Mouse (Mus musculus): ENCODE results near the gene 1700029H14Rik. TPM values are rescaled to one million over a fixed set of nuclear protein-coding genes. Genes with fewer than 3 reads are reported as not detected.

1700029H14Rik gene
- polyA plus RNA-seq, 1 experiment, result 0.11 TPM

DNA sequence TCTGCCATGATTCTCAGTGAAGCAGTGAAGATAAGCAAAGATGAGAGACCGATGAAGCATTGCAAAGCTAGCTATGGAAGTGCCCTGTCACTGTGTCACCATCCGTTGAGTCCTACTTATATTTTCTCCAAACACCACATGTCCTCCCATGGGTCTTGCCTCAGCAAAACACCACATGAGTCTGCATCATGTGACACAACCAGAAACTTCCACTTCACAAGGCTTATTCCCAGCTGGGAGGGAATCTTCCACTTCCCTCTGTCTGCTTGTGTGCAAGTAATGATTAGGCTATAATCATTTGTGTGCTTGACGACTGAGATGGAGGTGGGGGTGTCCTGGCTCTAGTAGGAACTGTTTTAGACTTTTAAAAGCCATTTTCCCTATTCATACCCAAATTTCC is 61.0 kb downstream of the 1700029H14Rik start:
- DNase-seq, result no peak
- no peak for TF ChIP-seq CTCF (IDR thresholded peaks at IDR 0.05; ENCODE audit: insufficient read depth, low read length)
- no peak for TF ChIP-seq POLR2A (IDR thresholded peaks at IDR 0.05; ENCODE audit: borderline replicate concordance, extremely low read depth, low read depth, low read length)
- 84% methylated on average over 3 of the region's 3 CpGs for WGBS
- Histone ChIP-seq H3K4me1 (ENCODE audit: control insufficient read depth, insufficient read depth, low read length) (no peaks in the 10 kb centered on the region), H3K4me3 (replicated peaks; ENCODE audit: extremely low read depth, low read depth, low read length) (no peak overlapping the region)

Other genes with a start within 250 kb of the 1700029H14Rik start
- 17.1 and 28.0 TPM in 2 replicates for gene Tfdp1, start 223.7 kb downstream of the 1700029H14Rik start, polyA plus RNA-seq (2012; rRNA removed)
- gene Atp4b, start 165.6 kb downstream of the 1700029H14Rik start, polyA plus RNA-seq (2012; rRNA removed), result 0.49 TPM in 1 of 2 replicates, not detected in the other
- gene Grk1, start 157.4 kb downstream of the 1700029H14Rik start, polyA plus RNA-seq (2012; rRNA removed), result not detected in 2 replicates
- gene Tmem255b, start 127.3 kb downstream of the 1700029H14Rik start, polyA plus RNA-seq (2012; rRNA removed), result 5.5 and 7.3 TPM in 2 replicates
- gene Gas6, start 68.0 kb downstream of the 1700029H14Rik start, polyA plus RNA-seq (2012; rRNA removed), result 245 and 264 TPM in 2 replicates
- 37.1 and 43.5 TPM in 2 replicates for gene Rasa3, start 115.1 kb upstream of the 1700029H14Rik start, polyA plus RNA-seq (2012; rRNA removed)
- 1.7 and 2.5 TPM in 2 replicates for gene Cfap97d2, start 143.4 kb upstream of the 1700029H14Rik start, polyA plus RNA-seq (2012; rRNA removed)
- gene Cdc16, start 195.2 kb upstream of the 1700029H14Rik start, polyA plus RNA-seq (2012; rRNA removed), result 31.2 TPM in 2 replicates
- 8.5 and 9.9 TPM in 2 replicates for gene Upf3a, start 223.2 kb upstream of the 1700029H14Rik start, polyA plus RNA-seq (2012; rRNA removed)

Data from lung, adult 2 months (tissue).